Mouse (Mus musculus) thymus, adult 2 months (tissue): ENCODE measurements around the gene Gad2.
"Not testable (repeated sequence)": the region's sequence is repeated elsewhere in the genome, so short reads cannot be mapped to it uniquely, and the experiment has no call there.

ENCODE experiments used
- CTCF ChIP-seq: fragments of 200-500 bp; IDR thresholded peaks from 2 replicates; pipeline ENCODE4 v1.5.1; 2012; ENCODE audit warnings: mild to moderate bottlenecking, control low read depth, low read length, moderate library complexity, borderline replicate concordance; ENCODE audit not compliant: control insufficient read depth, poor library complexity, insufficient read depth; ENCODE audit errors: extremely low read depth
- POLR2A ChIP-seq: fragments of 200-500 bp; IDR thresholded peaks from 2 replicates; pipeline ENCODE4 v1.6.1; 2012; ENCODE audit warnings: mild to moderate bottlenecking, low read length, control low read depth, moderate library complexity; ENCODE audit not compliant: control insufficient read depth, poor library complexity, insufficient read depth; ENCODE audit errors: extremely low read depth

- not testable (repeated sequence) for TF ChIP-seq CTCF, POLR2A
Measured at GRCm38 (mm10) chr2:22588170-22588541, 33.8 kb upstream of the Gad2 start.
